Mouse (Mus musculus) kidney, embryonic 14.5 days (tissue): Measurements from ENCODE around the gene Sult2b1. TPM values are rescaled to one million over a fixed set of nuclear protein-coding genes. Genes with fewer than 3 reads are reported as not detected.

Experiments
- ATAC-seq: fragments of 200-750 bp; cut with Nextera tagmentation; 2 replicates; pipeline ENCODE4 v1.8.0; 2017; ENCODE audit warnings: moderate number of reproducible peaks, mild to moderate bottlenecking, moderate TSS enrichment, moderate library complexity; ENCODE audit not compliant: low FRiP score, low TSS enrichment
- H3K27ac ChIP-seq: fragments of 300-500 bp; sonication (generic); 2 replicates; pipeline ENCODE4 v1.5.1; 2014; ENCODE audit warnings: low read depth, mild to moderate bottlenecking, low read length, moderate library complexity, mixed read lengths
- H3K27me3 ChIP-seq: fragments of 300-500 bp; sonication (generic); 2 replicates; pipeline ENCODE4 v1.6.1; 2014; ENCODE audit warnings: mild to moderate bottlenecking, low read length; ENCODE audit not compliant: control insufficient read depth, insufficient read depth
- H3K36me3 ChIP-seq: fragments of 300-500 bp; sonication (generic); 2 replicates; pipeline ENCODE4 v1.6.1; 2014; ENCODE audit warnings: low read length, mixed read lengths; ENCODE audit not compliant: control insufficient read depth, insufficient read depth
- H3K4me1 ChIP-seq: fragments of 300-500 bp; sonication (generic); 2 replicates; pipeline ENCODE4 v1.6.1; 2014; ENCODE audit warnings: low read length, mixed read lengths; ENCODE audit not compliant: control insufficient read depth, insufficient read depth
- H3K4me2 ChIP-seq: fragments of 300-500 bp; sonication (generic); replicated peaks from 2 replicates; pipeline ENCODE4 v1.6.1; 2014; ENCODE audit warnings: low read depth, mild to moderate bottlenecking, low read length
- H3K4me3 ChIP-seq: fragments of 300-500 bp; sonication (generic); 2 replicates; pipeline ENCODE4 v1.5.1; 2014; ENCODE audit warnings: mild to moderate bottlenecking, low read length
- H3K9ac ChIP-seq: fragments of 300-500 bp; sonication (generic); 2 replicates; pipeline ENCODE4 v1.6.1; 2014; ENCODE audit warnings: low read depth, mild to moderate bottlenecking, low read length, moderate library complexity
- H3K9me3 ChIP-seq: fragments of 300-500 bp; sonication (generic); 2 replicates; pipeline ENCODE4 v1.6.1; 2016; ENCODE audit warnings: low read length; ENCODE audit not compliant: control insufficient read depth
- WGBS: fragments of 180-500 bp; shearing (Covaris S2); extraction: QIAGEN DNeasy Blood & Tissue Kit; methylation state at CpG from one replicate; pipeline ENCODE4 v1.1.7; 2014; 5-methylcytosine and 5-hydroxymethylcytosine counted together
- polyA plus RNA-seq: library from polyadenylated mRNA; unstranded; fragments of >200 nt; fragmentation: Nextera tagmentation; extraction: Ambion mirVana; gene quantifications from 2 replicates; pipeline ENCODE4 v1.2.1, GENCODE M21; 2014

The Sult2b1 gene
- polyA plus RNA-seq, 1 experiment from 2014 or later, result 3.2 TPM

GRCm38 (mm10) chr7:45770427-45771082, 13.9 kb downstream of the Sult2b1 start:
- H3K9ac ChIP-seq, result no peak overlapping the region
- 63% methylated on average over 8 of the region's 8 CpGs for WGBS
- H3K27me3 ChIP-seq, result no peaks in the 10 kb centered on the region
- H3K9me3 ChIP-seq, result peaks cover 2% of the 10 kb centered on the region; the same call in 1 of the 2 replicates
- ATAC-seq, result peak; percentile 46; the same call in 1 of the 2 replicates
- no peak overlapping the region for H3K4me3 ChIP-seq
- H3K4me1 ChIP-seq, result no peaks in the 10 kb centered on the region
- H3K27ac ChIP-seq, result no peak overlapping the region
- no peak overlapping the region for H3K4me2 ChIP-seq
- H3K36me3 ChIP-seq, result no peaks in the 10 kb centered on the region

- Histone ChIP-seq H3K27ac (no peak overlapping the region), H3K9me3 (no peaks in the 10 kb centered on the region), H3K4me2 (no peak overlapping the region), H3K27me3 (no peaks in the 10 kb centered on the region), H3K4me3 (no peak overlapping the region), H3K36me3 (no peaks in the 10 kb centered on the region), H3K9ac (no peak overlapping the region), H3K4me1 (no peaks in the 10 kb centered on the region)
- 92% methylated on average over 6 of the region's 6 CpGs for WGBS
- ATAC-seq, result no peak
These were observed 17.0 kb downstream of the Sult2b1 start for GRCm38 (mm10) chr7:45767500-45767899.

GRCm38 (mm10) chr7:45766764-45767163, 17.7 kb downstream of the Sult2b1 start:
- H3K27ac ChIP-seq, result no peak overlapping the region
- H3K4me3 ChIP-seq, result no peak overlapping the region
- H3K9me3 ChIP-seq, result no peaks in the 10 kb centered on the region
- H3K4me1 ChIP-seq, result no peaks in the 10 kb centered on the region
- no peak for ATAC-seq
- no peak overlapping the region for H3K9ac ChIP-seq
- H3K36me3 ChIP-seq, result no peaks in the 10 kb centered on the region
- H3K27me3 ChIP-seq, result no peaks in the 10 kb centered on the region
- WGBS, result 46% methylated on average over 5 of the region's 8 CpGs
- no peak overlapping the region for H3K4me2 ChIP-seq

- Histone ChIP-seq H3K36me3 (no peaks in the 10 kb centered on the region), H3K9ac (no peak overlapping the region), H3K27ac (no peak overlapping the region), H3K9me3 (no peaks in the 10 kb centered on the region), H3K4me2 (no peak overlapping the region), H3K27me3 (no peaks in the 10 kb centered on the region), H3K4me3 (no peak overlapping the region), H3K4me1 (no peaks in the 10 kb centered on the region)
- whole genome bisulfite sequencing, result 61% methylated on average over 8 of the region's 8 CpGs
- ATAC-seq, result no peak
These were observed 18.5 kb downstream of the Sult2b1 start for GRCm38 (mm10) chr7:45765995-45766394.

DNA sequence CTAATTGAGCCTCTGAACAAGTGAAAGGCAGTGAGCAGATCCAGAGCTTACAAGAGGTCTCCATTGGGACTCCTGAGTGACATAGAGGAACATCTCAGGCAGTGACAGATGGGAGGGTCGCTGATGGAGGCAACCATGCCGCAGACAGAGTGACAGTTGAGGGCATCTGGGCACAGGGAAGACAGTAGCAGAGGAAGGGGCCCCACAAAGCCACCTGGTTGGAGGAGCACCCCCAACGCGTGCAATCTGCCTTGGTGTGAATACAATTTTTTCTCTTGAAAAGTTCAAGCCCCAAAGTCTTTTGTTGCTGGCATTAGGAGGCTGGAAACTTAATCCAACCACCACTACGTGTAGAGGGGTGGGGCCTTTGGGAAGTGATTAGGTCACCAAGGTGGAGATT, 24.3 kb downstream of the Sult2b1 start:
- no peak for ATAC-seq
- 0 out of 2 replicates have a peak, but pooled peaks cover 4% of the 10 kb centered on the region for H3K4me1 ChIP-seq
- H3K27me3 ChIP-seq, result peaks cover 21% of the 10 kb centered on the region
- WGBS, result 67% methylated on average over 5 of the region's 5 CpGs
- H3K36me3 ChIP-seq, result no peaks in the 10 kb centered on the region
- no peaks in the 10 kb centered on the region for H3K9me3 ChIP-seq
- H3K4me3 ChIP-seq, result no peak overlapping the region
- no peak overlapping the region for H3K9ac ChIP-seq
- no peak overlapping the region for H3K4me2 ChIP-seq
- no peak overlapping the region for H3K27ac ChIP-seq

- H3K9me3 ChIP-seq, result no peaks in the 10 kb centered on the region
- ATAC-seq, result peak; percentile 70
- peak overlapping the region; percentile 38; the same call in 1 of the 2 replicates for H3K9ac ChIP-seq
- H3K4me3 ChIP-seq, result peak overlapping the region; percentile 21; the same call in 1 of the 2 replicates
- H3K27me3 ChIP-seq, result peaks cover 21% of the 10 kb centered on the region
- WGBS, result 11% methylated on average over 25 of the region's 27 CpGs
- H3K4me2 ChIP-seq, result peak overlapping the region; percentile 46
- H3K27ac ChIP-seq, result no peak overlapping the region
- H3K4me1 ChIP-seq, result 0 out of 2 replicates have a peak, but pooled peaks cover 4% of the 10 kb centered on the region
- H3K36me3 ChIP-seq, result no peaks in the 10 kb centered on the region
These were observed 25.1 kb downstream of the Sult2b1 start for GRCm38 (mm10) chr7:45759400-45759799.

DNA sequence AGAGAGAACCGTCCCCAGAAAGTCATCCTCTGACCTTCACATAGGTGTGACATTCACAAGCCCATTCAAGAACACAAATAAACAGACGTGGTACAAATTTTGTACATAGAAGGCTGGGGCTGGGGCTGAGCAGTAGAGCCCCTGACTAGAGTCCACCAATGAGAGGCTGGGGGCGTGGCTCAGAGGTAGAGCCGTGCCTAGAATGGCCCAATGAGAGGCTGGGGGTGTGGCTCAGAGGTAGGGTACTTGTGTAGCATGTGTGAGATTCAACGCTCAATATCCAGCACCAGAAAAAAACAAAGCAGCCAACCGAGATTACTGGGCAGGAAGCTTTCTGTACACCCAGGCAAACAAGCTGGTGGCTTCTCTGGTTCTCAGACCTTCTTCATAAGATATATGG, 28.8 kb downstream of the Sult2b1 start:
- no peaks in the 10 kb centered on the region for H3K36me3 ChIP-seq
- no peak overlapping the region for H3K4me3 ChIP-seq
- WGBS, result 52% methylated on average over 6 of the region's 6 CpGs
- 0 out of 2 replicates have a peak, but pooled peaks cover 4% of the 10 kb centered on the region for H3K4me1 ChIP-seq
- no peak overlapping the region for H3K9ac ChIP-seq
- ATAC-seq, result no peak
- H3K4me2 ChIP-seq, result no peak overlapping the region
- H3K27me3 ChIP-seq, result peaks cover 21% of the 10 kb centered on the region
- no peak overlapping the region for H3K27ac ChIP-seq
- H3K9me3 ChIP-seq, result no peaks in the 10 kb centered on the region

DNA sequence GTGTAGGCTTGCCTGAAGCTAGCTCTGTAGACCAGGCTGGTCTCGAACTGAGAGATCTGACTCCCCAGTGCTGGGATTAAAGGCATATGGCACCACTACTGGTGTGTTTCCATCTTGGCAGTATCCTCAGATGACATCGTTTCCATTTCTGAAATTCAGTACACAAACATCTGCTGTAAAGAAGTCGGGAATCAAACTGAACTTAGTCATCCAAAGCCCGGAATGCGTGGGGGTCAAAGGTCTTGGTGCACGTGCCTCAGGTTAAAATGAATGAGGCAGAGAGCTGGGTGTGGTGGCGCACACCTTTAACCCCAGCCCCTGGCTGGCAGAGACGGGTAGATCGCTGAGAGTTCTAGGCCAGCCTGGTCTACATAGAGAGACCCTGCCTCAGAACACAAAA, 34.3 kb downstream of the Sult2b1 start:
- H3K4me1 ChIP-seq, result peaks cover 8% of the 10 kb centered on the region
- H3K4me2 ChIP-seq, result no peak overlapping the region
- H3K27ac ChIP-seq, result no peak overlapping the region
- no peak for ATAC-seq
- no peaks in the 10 kb centered on the region for H3K36me3 ChIP-seq
- 66% methylated on average over 9 of the region's 9 CpGs for WGBS
- H3K27me3 ChIP-seq, result no peaks in the 10 kb centered on the region
- H3K4me3 ChIP-seq, result no peak overlapping the region
- no peak overlapping the region for H3K9ac ChIP-seq
- peaks cover 4% of the 10 kb centered on the region; the same call in 1 of the 2 replicates for H3K9me3 ChIP-seq

DNA sequence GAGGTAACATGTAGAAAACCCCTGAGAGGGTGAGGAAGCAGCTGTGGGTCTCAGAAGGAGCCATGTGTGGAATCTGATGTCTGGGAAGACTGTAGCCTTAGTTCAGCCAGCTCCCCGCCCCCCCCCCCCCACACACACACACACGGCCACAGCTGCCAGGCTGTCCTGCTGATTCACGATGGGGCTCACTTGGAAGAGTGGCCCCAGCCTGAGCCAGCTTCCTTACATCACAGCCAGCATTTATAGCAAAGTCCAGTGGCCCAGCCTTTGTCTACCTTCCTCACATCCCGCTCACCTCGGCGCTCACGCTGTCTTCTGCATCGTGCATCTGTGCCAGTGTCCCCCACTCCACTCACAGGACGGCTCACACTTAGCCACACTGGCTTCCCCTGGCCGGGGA, 35.1 kb downstream of the Sult2b1 start:
- ATAC-seq, result peak; percentile 38; the same call in 1 of the 2 replicates
- Histone ChIP-seq H3K27ac (no peak overlapping the region), H3K4me2 (no peak overlapping the region)

More for the DNA sequence above, 35.1 kb downstream of the Sult2b1 start:
- 33% methylated on average over 9 of the region's 10 CpGs for whole genome bisulfite sequencing
- H3K4me3 ChIP-seq, result no peak overlapping the region
- no peaks in the 10 kb centered on the region for H3K27me3 ChIP-seq
- no peak overlapping the region for H3K9ac ChIP-seq
- peaks cover 4% of the 10 kb centered on the region; the same call in 1 of the 2 replicates for H3K9me3 ChIP-seq
- peaks cover 8% of the 10 kb centered on the region for H3K4me1 ChIP-seq
- no peaks in the 10 kb centered on the region for H3K36me3 ChIP-seq
